Mouse (Mus musculus) erythroblast, embryonic 14.5 days (primary cell): Measurements from ENCODE around the gene Apoa4.

Source experiments
- GATA1 ChIP-seq: IDR thresholded peaks from 2 replicates; pipeline ENCODE4 v1.6.1; 2012; ENCODE audit warnings: low read length, inconsistent platforms, mixed read lengths
- TAL1 ChIP-seq: IDR thresholded peaks from 3 replicates; pipeline ENCODE4 v1.6.1; 2012; ENCODE audit warnings: low read length, inconsistent platforms, mixed read lengths

DNA sequence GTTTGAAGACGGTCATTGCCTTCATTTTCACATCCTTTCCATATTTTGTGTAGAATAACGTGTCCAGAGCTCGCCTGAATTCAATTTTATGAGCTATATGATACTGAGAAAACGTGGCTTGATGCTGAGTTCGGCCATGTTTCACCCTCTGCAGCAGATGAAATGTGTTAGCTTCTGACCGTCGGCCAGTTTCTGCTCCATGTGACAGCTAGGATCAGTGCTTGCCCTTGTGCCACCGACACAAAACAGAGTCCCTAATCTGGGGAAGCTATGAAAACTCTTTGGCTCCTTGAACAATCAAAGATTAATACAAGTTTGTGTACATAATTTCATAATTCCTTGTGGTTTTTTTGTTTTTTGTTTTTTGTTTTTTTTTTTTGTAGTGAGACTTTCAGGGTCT, 49.3 kb upstream of the Apoa4 start:
- TF ChIP-seq TAL1 (no peak), GATA1 (no peak)
